ENCODE assay signal across 9 mouse cellular contexts in the genomic region with DNA sequence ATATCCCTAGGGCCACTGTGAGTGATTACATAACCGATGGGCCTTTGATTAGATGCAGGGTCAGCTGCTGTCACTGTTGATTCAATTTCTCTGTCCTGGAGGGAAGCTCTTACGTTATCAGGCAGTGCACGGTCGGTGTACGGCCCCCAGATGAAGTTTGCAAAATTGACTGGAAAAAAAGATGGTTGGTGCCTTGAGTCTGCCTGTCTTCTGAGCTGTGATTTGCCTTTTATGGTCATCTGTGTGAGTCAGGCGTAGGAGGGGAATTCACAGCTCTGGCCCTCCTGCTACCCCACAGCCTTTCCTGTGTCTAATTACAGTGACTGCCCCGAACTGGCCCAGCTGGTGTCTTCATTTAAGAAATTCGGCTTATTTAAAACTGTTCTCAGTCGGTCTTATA. TPM values are rescaled to one million over a fixed set of nuclear protein-coding genes. Genes with fewer than 3 reads are reported as not detected.
A peak's percentile ranks its signal among the peaks of the same experiment; 100 is the strongest.
DNase-seq lines count a peak whose midpoint lies in the region; ATAC-seq and TF ChIP-seq lines count a peak whose summit lies in the region.
"Had no signal": no experiment of that assay in that cellular context is flagged by ENCODE, and none has a peak within 500 bp of the region (broad histone marks: within the 10 kb centered on the region; RNA-seq: fewer than 3 reads in every experiment).

No protein-coding gene starts in this region.

- no peaks in the 10 kb centered on the region for H3K27me3 ChIP-seq in liver, embryonic 13.5 days
- H3K27me3 ChIP-seq in liver, embryonic 11.5 days (replicated peaks; ENCODE audit: control insufficient read depth, insufficient read depth, low read length), result no peaks in the 10 kb centered on the region
- no peaks in the 10 kb centered on the region for H3K27me3 ChIP-seq in heart, embryonic 11.5 days (ENCODE audit: control insufficient read depth, insufficient read depth, low read length)
- H3K27me3 ChIP-seq in limb, embryonic 14.5 days (ENCODE audit: control insufficient read depth, insufficient read depth, low read length), result no peaks in the 10 kb centered on the region

- H3K9me3 ChIP-seq in liver, embryonic 13.5 days (replicated peaks), result no peaks in the 10 kb centered on the region
- H3K9me3 ChIP-seq in liver, embryonic 11.5 days (ENCODE audit: control insufficient read depth, low read length), result no peaks in the 10 kb centered on the region
- no peaks in the 10 kb centered on the region for H3K9me3 ChIP-seq in heart, embryonic 11.5 days (replicated peaks; ENCODE audit: control insufficient read depth, low read length)
- no peaks in the 10 kb centered on the region for H3K9me3 ChIP-seq in limb, embryonic 14.5 days (ENCODE audit: control insufficient read depth, low read length)

- WGBS in liver, embryonic 13.5 days (ENCODE audit: insufficient replicate concordance), result 61% methylated on average over 9 of the region's 9 CpGs
- 46% methylated on average over 9 of the region's 9 CpGs for WGBS in liver, embryonic 11.5 days
- WGBS in heart, embryonic 11.5 days (ENCODE audit: insufficient replicate concordance), result 21% methylated on average over 9 of the region's 9 CpGs
- WGBS in limb, embryonic 14.5 days, result 34% methylated on average over 9 of the region's 9 CpGs

- H3K4me3 ChIP-seq in liver, embryonic 13.5 days (replicated peaks), result no peak overlapping the region
- H3K4me3 ChIP-seq in liver, embryonic 11.5 days (ENCODE audit: low read depth, low read length), result no peak overlapping the region
- H3K4me3 ChIP-seq in heart, embryonic 11.5 days (ENCODE audit: low read depth, low read length), result no peak overlapping the region
- H3K4me3 ChIP-seq in limb, embryonic 14.5 days (replicated peaks; ENCODE audit: low read length), result no peak overlapping the region

- H3K36me3 ChIP-seq in liver, embryonic 13.5 days, result peaks cover 93% of the 10 kb centered on the region
- H3K36me3 ChIP-seq in liver, embryonic 11.5 days (ENCODE audit: control insufficient read depth, insufficient read depth, low read length), result peaks cover 31% of the 10 kb centered on the region
- peaks cover 15% of the 10 kb centered on the region; the same call in 1 of the 2 replicates for H3K36me3 ChIP-seq in heart, embryonic 11.5 days (ENCODE audit: control insufficient read depth, insufficient read depth, low read length)
- H3K36me3 ChIP-seq in limb, embryonic 14.5 days (ENCODE audit: control insufficient read depth, insufficient read depth, low read length), result peaks cover 39% of the 10 kb centered on the region

- no peak overlapping the region for H3K4me2 ChIP-seq in liver, embryonic 13.5 days
- H3K4me2 ChIP-seq in liver, embryonic 11.5 days, result no peak overlapping the region
- H3K4me2 ChIP-seq in heart, embryonic 11.5 days, result no peak overlapping the region
- no peak overlapping the region for H3K4me2 ChIP-seq in limb, embryonic 14.5 days (replicated peaks; ENCODE audit: low read depth, low read length, severe bottlenecking)

- peaks cover 20% of the 10 kb centered on the region for H3K4me1 ChIP-seq in liver, embryonic 13.5 days (replicated peaks)
- peaks cover 5% of the 10 kb centered on the region; the same call in 1 of the 2 replicates for H3K4me1 ChIP-seq in liver, embryonic 11.5 days (replicated peaks; ENCODE audit: control insufficient read depth, insufficient read depth, low read length)
- peaks cover 36% of the 10 kb centered on the region for H3K4me1 ChIP-seq in heart, embryonic 11.5 days (ENCODE audit: control insufficient read depth, insufficient read depth, low read length)
- peaks cover 9% of the 10 kb centered on the region for H3K4me1 ChIP-seq in limb, embryonic 14.5 days (ENCODE audit: control insufficient read depth, insufficient read depth, low read length)

- DNase-seq in liver, embryonic 13.5 days, result no peak
- DNase-seq in liver, embryonic 11.5 days (ENCODE audit: low spot score), result no peak
- peak; percentile 89 for DNase-seq in brain, adult 2 months (ENCODE audit: low read depth, low spot score)
- peak; percentile 31 for DNase-seq in limb, embryonic 14.5 days (ENCODE audit: low spot score)
- DNase-seq in yolk sac, embryonic 10.5 days (ENCODE audit: low spot score), result peak; percentile 18
- DNase-seq in T-cell, adult 2 months (ENCODE audit: low spot score), result no peak
- no peak for DNase-seq in cerebellum, postnatal 36 days

- no peak for TF ChIP-seq POLR2A in limb, embryonic 14.5 days (IDR thresholded peaks at IDR 0.05; ENCODE audit: borderline replicate concordance, extremely low read depth, insufficient read depth, insufficient read length)

- peak; percentile 28; the same call in 1 of the 2 replicates for ATAC-seq in liver, embryonic 13.5 days (ENCODE audit: low read depth)
- no peak for ATAC-seq in liver, embryonic 11.5 days (replicated peaks; ENCODE audit: low FRiP score)
- no peak; the same call in 1 of the 2 replicates for ATAC-seq in heart, embryonic 11.5 days (replicated peaks; ENCODE audit: insufficient number of reproducible peaks, low FRiP score, low TSS enrichment)
- peak; percentile 72; the same call in 1 of the 2 replicates for ATAC-seq in limb, embryonic 14.5 days (ENCODE audit: low FRiP score, low read depth)

- H3K27ac ChIP-seq in liver, embryonic 13.5 days, result no peak overlapping the region
- H3K27ac ChIP-seq in liver, embryonic 11.5 days (ENCODE audit: low read depth, low read length), result no peak overlapping the region
- H3K27ac ChIP-seq in heart, embryonic 11.5 days (ENCODE audit: low read depth, low read length), result peak overlapping the region; percentile 36
- no peak overlapping the region for H3K27ac ChIP-seq in limb, embryonic 14.5 days (replicated peaks; ENCODE audit: low read depth, low read length)
- H3K27ac ChIP-seq: macrophage had no signal

- H3K9ac ChIP-seq in liver, embryonic 13.5 days, result no peak overlapping the region
- H3K9ac ChIP-seq in liver, embryonic 11.5 days (ENCODE audit: low read depth, low read length), result no peak overlapping the region
- peak overlapping the region; percentile 29; the same call in 1 of the 2 replicates for H3K9ac ChIP-seq in heart, embryonic 11.5 days (ENCODE audit: low read depth, low read length)
- no peak overlapping the region for H3K9ac ChIP-seq in limb, embryonic 14.5 days (ENCODE audit: low read depth, low read length, severe bottlenecking)

RNA-seq across cellular contexts. Expression of gene Akap5, which starts 16.7 kb away (rescaled TPM):
- 0.43 and 0.51 TPM in 2 replicates for polyA plus RNA-seq in liver, embryonic 13.5 days (2015; fragmentation: Nextera tagmentation; extraction: Ambion mirVana)
- 2.4 and 2.8 TPM in 2 replicates for polyA plus RNA-seq in liver, embryonic 11.5 days (2014; fragmentation: Nextera tagmentation; extraction: Ambion mirVana)
- polyA plus RNA-seq in heart, embryonic 11.5 days (2014; fragmentation: Nextera tagmentation; extraction: Ambion mirVana), result 8.5 and 8.8 TPM in 2 replicates
- polyA plus RNA-seq in limb, embryonic 14.5 days (2012; rRNA removed), result 1.1 and 1.6 TPM in 2 replicates
- polyA plus RNA-seq in limb, embryonic 14.5 days (2014; fragmentation: Nextera tagmentation; extraction: Ambion mirVana), result 1.0 and 1.5 TPM in 2 replicates

RNA-seq across cellular contexts. Expression of gene Mthfd1, which starts 52.9 kb away (rescaled TPM):
- polyA plus RNA-seq in liver, embryonic 13.5 days (2015; fragmentation: Nextera tagmentation; extraction: Ambion mirVana), result 111 and 125 TPM in 2 replicates
- polyA plus RNA-seq in liver, embryonic 11.5 days (2014; fragmentation: Nextera tagmentation; extraction: Ambion mirVana), result 178 and 218 TPM in 2 replicates
- 44.5 and 48.6 TPM in 2 replicates for polyA plus RNA-seq in heart, embryonic 11.5 days (2014; fragmentation: Nextera tagmentation; extraction: Ambion mirVana)
- polyA plus RNA-seq in limb, embryonic 14.5 days (2012; rRNA removed), result 37.0 and 49.5 TPM in 2 replicates
- polyA plus RNA-seq in limb, embryonic 14.5 days (2014; fragmentation: Nextera tagmentation; extraction: Ambion mirVana), result 61.8 and 62.7 TPM in 2 replicates

Comparison
In these comparisons a context has a peak if more than half of its experiments do, and no peak if none do; other contexts are left out.
1. ATAC-seq: peak in liver, embryonic 13.5 days (single experiment) and limb, embryonic 14.5 days (single experiment); none in liver, embryonic 11.5 days (single experiment) and heart, embryonic 11.5 days (single experiment).
2. DNase-seq: peak in brain, adult 2 months (single experiment), limb, embryonic 14.5 days (single experiment) and yolk sac, embryonic 10.5 days (single experiment); none in liver, embryonic 13.5 days (single experiment), liver, embryonic 11.5 days (single experiment), T-cell, adult 2 months (single experiment) and cerebellum, postnatal 36 days (0 of 2).